Mouse (Mus musculus) spleen, postnatal 36 days (tissue): ENCODE results near the gene Sult2a6.

ENCODE experiments used
- DNase-seq, 2 experiments: peaks; one replicate each; pipeline ENCODE4 v3.0.0; 2022; ENCODE audit warnings: low spot score in 2 of 2, mixed read lengths in 1 of 2

Gene Sult2a6

GRCm38 (mm10) chr7:14254770-14255169, at the start of gene Sult2a6:
Gene Sult2a6, minus strand, starts transcription at chr7:14254870.
- DNase-seq, result no peak

GRCm38 (mm10) chr7:14215231-14215630, 39.4 kb downstream of the Sult2a6 start:
- no peak for DNase-seq

- DNase-seq, result no peak
Measured at GRCm38 (mm10) chr7:14203417-14203816, 51.3 kb downstream of the Sult2a6 start.

- DNase-seq, result no peak
Measured at GRCm38 (mm10) chr7:14202487-14202886, 52.2 kb downstream of the Sult2a6 start.
